Mouse (Mus musculus) lung, postnatal 25 days (tissue): ENCODE results near the gene Tbck.

Source experiments
- DNase-seq: peaks from one replicate; pipeline ENCODE4 v3.0.0; 2022; ENCODE audit warnings: low spot score

The Tbck gene

DNA sequence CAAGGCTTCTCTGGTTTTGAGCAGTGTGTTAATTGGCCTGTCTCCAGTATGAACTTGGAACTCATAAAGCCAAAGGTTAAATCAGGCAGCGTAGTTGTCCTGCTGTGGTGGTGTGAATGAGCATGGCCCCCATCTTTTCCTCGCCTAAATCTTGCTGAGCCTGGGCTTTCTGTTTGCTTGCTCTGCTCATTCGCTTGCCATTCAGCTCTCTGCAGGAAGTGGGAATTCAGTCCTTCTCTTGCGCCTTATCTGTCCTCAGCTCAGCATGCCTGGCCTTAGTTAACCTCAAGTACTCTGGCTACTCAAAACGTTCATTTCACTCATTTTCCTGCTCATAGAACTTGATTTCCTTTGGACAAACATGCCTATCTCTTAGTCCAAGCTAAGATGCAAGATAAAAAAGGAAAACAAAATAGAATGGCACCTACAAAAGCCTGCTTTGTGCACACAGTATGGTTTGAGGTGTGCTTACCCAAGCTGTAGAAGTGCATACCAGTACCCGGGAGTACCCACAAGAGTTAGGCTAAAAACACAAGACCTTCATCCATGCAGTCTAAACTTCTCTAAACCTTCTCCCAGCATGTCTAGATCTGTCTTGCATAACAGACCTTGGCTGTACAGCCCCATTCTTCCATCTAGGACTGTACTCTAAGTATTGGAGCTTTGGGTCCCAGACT lies 151.3 kb downstream of the Tbck start:
- peak; percentile 35 for DNase-seq

GRCm38 (mm10) chr3:132837134-132837533 lies 153.2 kb downstream of the Tbck start:
- no peak for DNase-seq

DNA sequence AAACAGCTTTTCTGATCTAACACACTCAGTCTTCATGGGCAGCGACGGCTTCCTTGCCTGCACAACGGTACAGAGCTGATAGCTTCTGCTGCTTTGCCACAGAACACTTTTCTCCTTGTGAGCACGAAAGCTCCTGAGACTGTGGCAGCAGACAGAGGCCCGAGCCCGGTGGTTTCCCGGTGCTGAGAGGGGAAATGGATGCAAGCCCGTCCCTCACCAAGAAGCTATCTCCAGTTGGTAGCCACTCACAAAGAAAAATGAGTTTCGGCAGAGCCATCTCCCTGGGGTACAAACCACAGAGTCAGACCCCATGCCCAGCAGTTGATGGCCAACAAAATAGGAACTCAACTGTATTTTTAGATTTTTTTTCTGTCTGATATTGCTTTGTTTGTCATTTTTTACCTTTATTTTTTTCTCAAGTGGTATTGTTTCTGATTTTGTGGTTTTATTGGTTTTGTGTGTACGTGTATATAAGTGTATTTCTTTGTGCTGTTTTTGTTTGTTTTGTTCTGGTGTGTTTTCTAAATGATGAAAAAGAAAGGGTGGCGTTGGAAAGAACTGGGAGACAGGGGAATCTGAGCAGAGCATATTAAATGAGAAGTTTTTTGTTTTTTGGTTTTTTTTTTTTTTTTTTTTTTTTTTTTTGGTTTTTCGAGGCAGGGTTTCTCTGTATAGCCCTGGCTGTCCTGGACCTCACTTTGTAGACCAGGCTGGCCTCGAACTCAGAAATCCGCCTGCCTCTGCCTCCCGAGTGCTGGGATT lies 154.9 kb downstream of the Tbck start:
- no peak for DNase-seq

DNA sequence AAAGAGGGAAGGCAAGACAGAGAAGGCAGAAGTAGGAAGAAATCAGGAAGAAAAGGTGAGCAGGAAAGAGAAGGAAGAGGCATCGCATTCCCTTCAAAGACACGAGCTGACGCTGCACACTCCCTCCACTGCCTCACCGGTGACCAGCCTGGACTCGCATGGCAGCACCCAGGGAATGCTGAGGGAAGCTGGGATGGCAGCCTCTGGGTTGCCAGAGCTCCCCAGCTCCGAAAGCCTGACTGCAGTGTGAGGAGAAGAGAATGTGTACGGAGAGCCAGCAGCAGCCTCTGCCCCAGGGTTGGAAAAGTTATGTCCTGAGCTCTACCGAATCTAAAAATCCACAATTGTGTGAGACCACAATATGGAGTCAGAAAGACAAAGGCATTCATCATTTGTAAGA lies 155.6 kb downstream of the Tbck start:
- no peak for DNase-seq

DNA sequence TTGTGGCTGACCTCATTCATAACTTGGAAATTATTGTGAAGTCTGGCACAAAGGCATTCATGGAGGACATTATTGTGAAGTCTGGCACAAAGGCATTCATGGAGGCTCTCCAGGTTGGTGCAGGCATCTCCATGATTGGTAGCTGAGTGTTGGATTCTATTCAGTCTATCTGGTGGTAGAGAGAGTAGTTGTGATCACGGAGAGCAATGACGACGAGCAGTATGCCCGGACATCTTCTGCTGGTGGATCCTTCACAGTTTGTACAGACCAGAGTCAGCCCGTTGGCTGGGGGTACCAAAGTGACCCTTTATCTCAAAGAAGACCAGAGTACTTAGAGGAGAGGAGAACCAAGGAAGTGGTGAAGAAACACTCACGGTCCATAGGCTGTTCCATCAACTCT lies 158.7 kb downstream of the Tbck start:
- DNase-seq, result no peak

DNA sequence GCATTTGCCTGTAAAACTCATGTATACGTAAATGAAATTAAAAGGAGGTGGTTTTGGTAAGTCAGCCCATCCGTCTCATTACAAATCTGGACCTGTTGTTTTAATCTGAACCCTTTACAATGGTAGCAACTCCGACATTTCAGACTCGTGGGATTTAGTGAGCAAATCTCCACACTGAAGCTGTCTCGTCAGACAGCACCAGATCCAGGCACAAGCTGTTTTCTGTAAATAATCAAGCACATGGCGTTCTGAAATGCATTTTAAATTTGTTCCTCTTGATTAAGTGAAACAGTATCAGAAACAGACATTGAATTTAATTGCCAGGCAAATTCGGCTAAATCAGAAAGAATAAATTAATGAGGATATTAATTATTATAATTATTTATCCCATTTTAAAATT lies 165.7 kb downstream of the Tbck start:
- no peak for DNase-seq

DNA sequence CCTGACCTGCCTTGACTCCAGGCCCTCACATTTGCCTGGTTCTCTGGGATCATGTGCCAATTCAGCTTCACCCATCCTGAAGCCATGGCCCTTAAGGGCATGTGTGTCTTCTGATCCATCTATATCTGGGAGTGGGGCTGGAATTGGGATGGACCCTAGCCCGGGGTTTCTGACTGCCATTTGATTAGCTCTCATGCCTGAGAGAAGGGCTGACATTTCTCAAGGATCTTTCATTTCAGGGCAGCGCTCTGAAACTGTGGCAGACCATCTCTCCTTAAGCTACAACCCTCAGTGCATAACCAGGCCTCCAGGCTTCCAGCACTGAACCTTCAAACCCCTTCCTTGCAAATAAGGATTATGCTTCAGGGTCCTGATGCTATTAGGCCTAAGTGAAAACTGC lies 166.5 kb downstream of the Tbck start:
- DNase-seq, result no peak

GRCm38 (mm10) chr3:132851417-132851816 lies 167.5 kb downstream of the Tbck start:
- no peak for DNase-seq

DNA sequence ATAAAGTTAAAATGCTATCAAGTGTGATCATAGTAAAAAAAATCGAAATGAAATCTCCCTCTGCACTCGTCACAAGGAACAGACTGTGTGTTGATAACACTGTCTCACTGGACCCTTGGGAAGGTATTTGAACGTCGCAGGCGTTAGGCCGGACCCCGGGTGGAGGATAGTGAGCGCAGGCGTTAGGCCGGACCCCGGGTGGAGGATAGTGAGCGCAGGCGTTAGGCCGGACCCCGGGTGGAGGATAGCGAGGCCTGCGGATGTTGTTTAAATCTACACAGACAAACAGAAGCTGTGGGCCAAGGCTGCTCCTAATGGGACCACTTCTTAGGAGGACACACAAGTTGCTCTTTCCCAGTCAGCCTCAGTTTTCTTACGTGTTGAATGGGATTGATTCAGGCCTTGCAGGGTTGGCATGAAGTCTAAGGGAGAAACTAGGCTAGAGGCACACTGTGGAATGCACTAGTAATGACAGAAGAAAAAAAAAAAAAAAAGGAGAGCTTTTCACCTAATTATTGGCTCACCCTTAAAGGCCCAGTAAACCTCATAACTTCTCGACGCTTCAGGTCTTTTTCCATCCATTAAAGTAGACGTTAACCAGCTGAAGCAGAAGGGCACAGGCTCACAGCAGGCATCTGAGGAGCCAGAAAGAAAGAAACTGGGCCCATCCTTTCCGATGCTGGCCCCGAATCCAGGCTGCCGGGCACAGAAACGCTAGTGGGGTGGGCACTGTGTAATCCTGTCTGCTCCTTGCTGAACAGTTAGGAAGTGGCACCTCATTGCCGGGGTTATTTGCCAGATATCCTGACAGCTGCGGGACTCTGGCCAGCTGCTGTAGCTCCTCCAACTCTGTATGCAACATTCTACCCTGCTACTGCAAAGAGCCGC lies 168.1 kb downstream of the Tbck start:
- peak; percentile 44 for DNase-seq

GRCm38 (mm10) chr3:132854271-132854670 lies 170.3 kb downstream of the Tbck start:
- no peak for DNase-seq

GRCm38 (mm10) chr3:132855458-132856212 lies 171.7 kb downstream of the Tbck start:
- no peak for DNase-seq

DNA sequence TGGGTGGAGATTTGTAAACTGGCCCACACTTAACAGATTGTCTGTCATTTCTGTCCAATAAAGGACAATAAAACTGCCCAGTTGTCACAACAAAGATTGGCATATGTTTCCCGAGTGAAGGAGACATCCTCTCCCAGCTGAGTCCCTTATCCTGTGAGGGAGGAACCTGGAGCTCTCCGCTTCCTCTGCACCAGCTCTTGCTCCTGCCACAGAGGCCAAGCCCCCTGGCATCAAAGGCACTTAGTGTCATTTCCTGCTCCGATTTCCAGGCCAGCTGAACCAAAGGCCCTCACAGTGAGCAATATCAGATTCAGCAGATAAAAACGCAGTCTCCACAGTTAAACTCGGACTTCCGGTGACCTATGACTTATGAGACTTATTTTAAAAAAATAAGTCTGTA lies 172.7 kb downstream of the Tbck start:
- no peak for DNase-seq

DNA sequence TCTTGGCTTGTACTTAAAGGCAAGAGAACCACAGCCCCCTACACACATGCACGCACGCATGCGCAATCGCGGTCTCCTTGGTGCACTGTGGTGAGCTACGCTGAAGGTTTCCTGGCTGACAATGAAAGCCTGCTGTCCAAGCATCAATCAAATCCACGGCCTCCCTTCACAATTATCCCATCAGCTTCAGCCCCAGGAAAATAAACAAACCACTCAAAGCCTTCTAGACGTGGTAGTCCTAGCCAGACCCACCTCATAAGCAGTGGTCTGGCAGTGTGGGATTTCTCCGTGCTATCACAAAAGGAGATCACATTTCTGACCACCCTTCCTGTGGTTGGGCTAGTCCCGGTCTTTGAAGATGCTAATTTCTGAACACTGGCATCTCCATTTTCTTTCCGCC lies 174.9 kb downstream of the Tbck start:
- no peak for DNase-seq

GRCm38 (mm10) chr3:132859573-132859972 lies 175.6 kb downstream of the Tbck start:
- DNase-seq, result no peak

- no peak for DNase-seq
Observed at GRCm38 (mm10) chr3:132860796-132861195, 176.9 kb downstream of the Tbck start.

- no peak for DNase-seq
Observed at GRCm38 (mm10) chr3:132863843-132864242, 179.9 kb downstream of the Tbck start.

GRCm38 (mm10) chr3:132864329-132864919 lies 180.5 kb downstream of the Tbck start:
- no peak for DNase-seq

- DNase-seq, result no peak
Observed at GRCm38 (mm10) chr3:132864986-132865385, 181.0 kb downstream of the Tbck start.

DNA sequence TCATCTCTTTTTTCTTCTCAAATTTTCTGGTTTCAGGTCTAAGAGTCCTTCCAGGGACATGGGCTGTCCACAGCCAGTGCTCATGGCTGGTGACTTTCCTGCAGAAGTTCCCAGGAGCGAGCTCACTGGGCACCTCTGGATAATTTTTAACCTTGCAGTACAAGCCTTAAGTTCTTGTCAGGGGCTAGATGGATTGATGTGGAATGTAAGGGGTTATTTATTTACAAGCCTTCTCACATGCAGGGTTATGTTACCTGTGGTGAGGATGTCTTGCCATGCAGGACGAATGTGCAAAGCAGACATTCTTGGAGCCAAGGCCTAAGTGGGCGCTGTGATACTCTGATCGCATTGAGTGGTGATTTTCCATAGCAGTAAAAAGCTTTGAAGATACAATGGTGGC lies 181.7 kb downstream of the Tbck start:
- no peak for DNase-seq

DNA sequence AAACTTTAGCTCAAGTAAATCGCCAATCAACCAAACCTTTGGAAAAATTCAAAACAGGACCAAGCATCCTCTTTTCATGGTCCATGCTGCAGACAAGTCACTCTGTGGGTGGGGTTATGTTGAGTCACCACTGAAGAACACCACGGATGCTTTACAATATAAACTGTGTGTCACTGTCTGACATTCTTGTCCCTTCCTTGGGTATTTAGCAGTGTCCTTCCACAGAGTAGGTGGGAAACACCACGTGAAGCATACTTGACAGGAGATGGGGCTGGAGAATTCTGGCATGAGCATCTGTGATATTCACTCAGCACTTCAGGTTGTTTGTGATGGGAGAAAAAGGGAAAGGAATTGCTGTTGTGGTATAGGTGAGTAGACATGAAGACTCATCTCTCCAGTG lies 183.0 kb downstream of the Tbck start:
- DNase-seq, result no peak

- no peak for DNase-seq
Observed at GRCm38 (mm10) chr3:132868838-132869237, 184.9 kb downstream of the Tbck start.

- no peak for DNase-seq
Observed at GRCm38 (mm10) chr3:132870079-132870478, 186.1 kb downstream of the Tbck start.
